Mouse (Mus musculus) E14TG2a.4 (cell line): ENCODE measurements at regions not wholly inside any gene's neighbourhood (a gene's known extent, or its start where the extent isn't known, plus 50 kb on each side); places are given as distances from the start of the nearest gene placed in this dataset.

Experiments used
- CTCF ChIP-seq: conservative IDR thresholded peaks from 2 replicates; pipeline ENCODE4 v1.5.1; 2014; ENCODE audit warnings: low read length
- NANOG ChIP-seq: IDR thresholded peaks from 2 replicates; pipeline ENCODE4 v1.6.1; 2014; ENCODE audit warnings: borderline replicate concordance, low read length, mixed read lengths

- TF ChIP-seq CTCF (no peak), NANOG (no peak)
Measured at GRCm38 (mm10) chr15:63067126-63067525, 777.9 kb downstream of the Gsdmc2 start.
